Mouse (Mus musculus): ENCODE measurements around the gene Egln3. TPM values are rescaled to one million over a fixed set of nuclear protein-coding genes. Genes with fewer than 3 reads are reported as not detected.

Gene Egln3
- polyA plus RNA-seq, 1 experiment = 8.7 TPM

DNA sequence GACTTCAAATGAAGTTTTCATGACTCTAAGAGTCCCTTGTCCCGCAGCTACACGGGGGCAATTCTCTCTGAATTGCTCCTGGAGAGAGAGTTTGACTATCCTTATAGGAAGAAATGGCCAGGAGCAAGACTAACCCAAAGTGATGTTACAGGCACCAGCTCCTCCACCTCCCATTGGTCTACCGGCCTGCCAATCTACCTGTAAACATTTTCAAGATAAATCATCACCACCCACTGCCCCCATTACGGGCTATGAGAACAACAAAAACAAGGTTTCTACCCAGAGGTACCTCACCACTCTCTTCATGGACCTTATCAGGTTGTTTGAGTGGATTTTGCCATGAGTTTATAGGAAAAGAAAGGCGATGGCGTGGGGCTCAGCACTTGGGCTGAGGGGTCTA, 1.4 kb downstream of the Egln3 start:
- DNase-seq (ENCODE audit: low read depth) = no peak
- TF ChIP-seq CTCF (IDR thresholded peaks at IDR 0.05; ENCODE audit: borderline replicate concordance, extremely low read depth, insufficient read depth, insufficient read length) (no peak), POLR2A (IDR thresholded peaks at IDR 0.05; ENCODE audit: borderline replicate concordance, extremely low read depth, insufficient read depth, insufficient read length, poor library complexity, severe bottlenecking) (no peak)

DNA sequence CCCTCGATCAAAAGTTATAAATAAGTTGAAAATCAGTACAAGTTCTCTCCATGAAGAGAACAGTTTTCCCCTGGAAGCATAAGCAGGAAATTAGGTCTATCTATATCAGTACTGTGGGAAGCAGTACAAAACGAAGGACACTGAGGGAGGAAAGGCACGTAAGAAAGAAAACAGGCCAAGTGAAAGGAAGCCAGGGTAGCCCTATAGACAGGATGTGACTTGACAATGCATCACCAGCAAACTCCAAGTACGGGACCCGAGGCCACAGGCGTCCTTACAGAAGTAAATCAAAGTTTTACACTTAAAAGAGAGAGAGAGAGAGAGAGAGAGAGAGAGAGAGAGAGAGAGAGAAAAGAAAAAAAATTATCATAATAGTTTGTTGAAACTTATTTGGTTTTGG, 2.8 kb downstream of the Egln3 start:
- no peak for TF ChIP-seq POLR2A (IDR thresholded peaks at IDR 0.05; ENCODE audit: borderline replicate concordance, extremely low read depth, insufficient read depth, insufficient read length, poor library complexity, severe bottlenecking)
- no peak for TF ChIP-seq CTCF (IDR thresholded peaks at IDR 0.05; ENCODE audit: borderline replicate concordance, extremely low read depth, insufficient read depth, insufficient read length)
- DNase-seq (ENCODE audit: low read depth) = no peak

DNA sequence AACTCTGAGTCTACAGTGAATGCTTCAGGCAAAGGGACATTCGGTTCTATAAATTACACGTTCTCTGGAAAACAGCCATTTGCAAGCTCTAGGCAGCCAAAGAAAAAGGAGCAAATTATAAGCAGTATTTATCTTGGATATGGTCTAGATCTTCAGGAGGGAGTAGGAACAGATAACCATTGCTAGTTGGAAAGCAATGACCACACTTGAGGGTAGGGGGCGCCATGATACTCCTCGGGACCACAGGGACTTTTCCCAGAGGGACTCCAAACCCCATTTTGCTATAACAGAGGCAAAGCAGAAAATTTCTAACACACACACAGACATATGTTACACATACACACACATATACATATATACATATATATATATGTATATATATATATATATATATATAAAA, 3.5 kb downstream of the Egln3 start:
- TF ChIP-seq CTCF (IDR thresholded peaks at IDR 0.05; ENCODE audit: borderline replicate concordance, extremely low read depth, insufficient read depth, insufficient read length) = peak; percentile 46; the same call in 1 of the 2 replicates
- TF ChIP-seq POLR2A (IDR thresholded peaks at IDR 0.05; ENCODE audit: borderline replicate concordance, extremely low read depth, insufficient read depth, insufficient read length, poor library complexity, severe bottlenecking) = no peak
- DNase-seq (ENCODE audit: low read depth) = peak; percentile 54

DNA sequence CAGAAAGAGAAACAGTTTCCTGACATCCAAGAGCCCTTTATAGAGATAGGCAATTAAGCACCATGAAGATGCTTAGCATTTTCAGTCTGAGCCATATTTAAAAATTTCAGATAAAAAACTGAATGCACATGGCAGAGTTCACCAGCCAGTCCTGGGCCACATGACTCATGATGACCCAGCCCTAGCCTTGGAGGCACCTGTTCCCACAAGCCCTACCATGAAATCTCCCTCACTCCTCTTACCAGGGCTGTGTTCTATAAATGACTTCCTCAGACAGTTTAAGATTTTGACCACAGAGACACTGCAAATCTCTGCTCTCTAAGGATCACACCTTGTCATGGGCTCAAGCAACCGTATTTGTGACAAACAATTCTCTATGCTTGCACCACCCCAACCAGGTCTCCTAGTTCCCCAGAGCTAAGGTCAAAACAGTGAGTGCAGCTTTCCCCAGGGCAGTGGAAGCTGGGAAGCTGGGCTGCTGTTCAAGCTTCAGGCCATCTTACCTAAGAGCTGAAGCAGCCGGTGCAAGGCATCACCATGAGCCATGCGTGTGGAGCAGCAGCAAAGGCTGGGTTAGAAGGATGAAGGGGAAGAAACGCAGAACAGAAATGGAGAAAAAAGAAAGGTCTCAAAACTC, 5.3 kb downstream of the Egln3 start:
- DNase-seq (ENCODE audit: low read depth) = no peak
- TF ChIP-seq CTCF (IDR thresholded peaks at IDR 0.05; ENCODE audit: borderline replicate concordance, extremely low read depth, insufficient read depth, insufficient read length) (no peak), POLR2A (IDR thresholded peaks at IDR 0.05; ENCODE audit: borderline replicate concordance, extremely low read depth, insufficient read depth, insufficient read length, poor library complexity, severe bottlenecking) (no peak)

DNA sequence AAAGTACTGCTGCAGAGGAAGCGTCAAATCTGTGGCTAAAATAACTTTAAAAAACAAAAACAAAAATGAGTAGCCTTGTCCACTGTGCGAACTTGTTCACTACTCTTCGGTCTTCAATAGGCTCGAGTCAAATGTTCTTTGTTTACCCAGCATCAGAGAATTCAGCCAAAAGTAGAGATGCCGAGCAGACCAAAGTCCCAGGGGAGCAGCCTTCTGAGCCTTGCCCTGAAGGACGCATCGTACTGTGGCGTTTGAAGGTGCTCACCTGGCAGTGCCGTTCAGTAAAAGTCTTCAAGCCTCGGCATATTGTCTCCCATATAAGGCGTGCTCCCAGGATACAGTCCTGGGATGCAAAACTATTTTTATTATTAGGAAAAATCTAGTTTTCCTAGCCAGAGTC, 5.8 kb downstream of the Egln3 start:
- no peak for DNase-seq (ENCODE audit: low read depth)
- TF ChIP-seq CTCF (IDR thresholded peaks at IDR 0.05; ENCODE audit: borderline replicate concordance, extremely low read depth, insufficient read depth, insufficient read length) (no peak), POLR2A (IDR thresholded peaks at IDR 0.05; ENCODE audit: borderline replicate concordance, extremely low read depth, insufficient read depth, insufficient read length, poor library complexity, severe bottlenecking) (no peak)

DNA sequence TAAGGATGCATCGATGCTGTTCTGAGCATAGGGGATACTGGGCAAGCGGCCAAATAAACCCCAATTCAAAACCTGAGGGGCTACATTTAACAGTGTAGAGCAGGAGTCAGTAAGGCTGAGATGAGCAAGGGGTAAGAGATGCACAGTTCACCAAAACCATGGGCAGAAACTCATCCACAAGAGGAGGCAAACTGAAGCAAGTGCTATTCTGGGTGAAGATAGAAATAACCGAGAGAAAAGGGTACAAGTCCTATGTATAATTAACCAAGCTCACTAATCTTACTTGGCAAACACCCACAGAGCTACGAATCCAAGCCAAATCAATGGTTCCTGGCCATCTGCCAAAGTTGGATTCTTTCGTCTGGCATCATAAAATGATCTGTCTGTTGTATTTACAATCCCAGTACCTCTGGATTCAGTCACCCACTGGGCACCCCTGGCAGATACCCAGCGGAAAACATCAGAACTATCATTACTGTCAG, 6.3 kb downstream of the Egln3 start:
- TF ChIP-seq CTCF (IDR thresholded peaks at IDR 0.05; ENCODE audit: borderline replicate concordance, extremely low read depth, insufficient read depth, insufficient read length) (no peak), POLR2A (IDR thresholded peaks at IDR 0.05; ENCODE audit: borderline replicate concordance, extremely low read depth, insufficient read depth, insufficient read length, poor library complexity, severe bottlenecking) (no peak)
- DNase-seq (ENCODE audit: low read depth) = peak; percentile 91

DNA sequence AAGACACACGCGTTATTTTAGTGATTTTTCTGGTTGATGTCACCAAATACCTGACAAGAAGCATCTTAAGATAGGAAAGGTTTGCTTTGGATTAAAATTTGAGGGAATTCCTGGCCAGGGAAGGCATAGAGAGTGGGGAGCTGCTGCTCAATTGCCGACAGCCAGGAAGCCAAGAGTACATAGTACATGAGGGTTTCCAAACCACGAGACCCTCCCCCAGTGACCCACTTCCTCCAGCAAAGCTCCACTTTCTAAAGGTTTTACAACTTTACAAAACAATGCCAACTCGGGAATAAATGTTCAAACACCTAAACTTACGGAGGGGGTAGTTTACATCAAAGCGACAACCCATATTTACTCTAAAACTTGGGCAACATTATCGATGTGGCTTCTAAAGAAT, 6.8 kb downstream of the Egln3 start:
- TF ChIP-seq POLR2A (IDR thresholded peaks at IDR 0.05; ENCODE audit: borderline replicate concordance, extremely low read depth, insufficient read depth, insufficient read length, poor library complexity, severe bottlenecking) = no peak
- TF ChIP-seq CTCF (IDR thresholded peaks at IDR 0.05; ENCODE audit: borderline replicate concordance, extremely low read depth, insufficient read depth, insufficient read length) = no peak
- DNase-seq (ENCODE audit: low read depth) = no peak

DNA sequence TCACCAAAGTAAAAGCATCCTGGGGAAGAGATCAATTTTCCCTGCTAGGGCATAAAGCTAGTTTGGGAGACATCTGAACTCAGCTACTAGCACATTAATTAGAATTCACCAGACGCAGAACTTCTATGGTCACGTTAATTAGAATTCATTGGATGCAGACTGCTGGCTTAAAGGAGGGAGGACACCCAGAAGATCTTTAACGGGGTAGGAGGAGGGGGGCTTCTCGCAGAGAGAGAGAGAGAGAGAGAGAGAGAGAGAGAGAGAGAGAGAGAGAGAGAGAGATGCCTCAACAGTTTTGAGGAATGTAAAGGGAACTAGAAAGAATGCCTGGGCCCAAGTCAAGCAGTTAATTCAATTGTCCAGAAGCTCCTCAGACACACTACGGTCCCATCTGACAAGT, 9.5 kb downstream of the Egln3 start:
- TF ChIP-seq POLR2A (IDR thresholded peaks at IDR 0.05; ENCODE audit: borderline replicate concordance, extremely low read depth, insufficient read depth, insufficient read length, poor library complexity, severe bottlenecking) = no peak
- no peak for TF ChIP-seq CTCF (IDR thresholded peaks at IDR 0.05; ENCODE audit: borderline replicate concordance, extremely low read depth, insufficient read depth, insufficient read length)
- peak; percentile 83 for DNase-seq (ENCODE audit: low read depth)

DNA sequence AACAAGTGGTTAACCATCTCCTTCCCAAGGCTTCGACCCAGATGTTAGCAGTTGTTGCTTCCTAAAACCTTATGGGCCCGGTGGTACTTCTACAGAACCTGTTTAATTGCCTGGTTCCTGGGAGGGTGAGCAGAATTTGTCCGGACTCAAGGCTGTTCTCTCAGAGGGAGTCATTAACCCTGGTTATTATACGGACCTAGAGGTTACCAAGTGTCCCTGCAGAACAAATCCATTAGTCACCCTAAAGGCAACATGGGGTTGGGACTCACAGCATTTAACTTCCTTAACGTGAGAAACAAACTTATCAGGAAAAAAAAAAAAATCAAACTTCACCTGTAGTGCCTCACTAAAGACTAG, 11.4 kb downstream of the Egln3 start:
- no peak for TF ChIP-seq CTCF (IDR thresholded peaks at IDR 0.05; ENCODE audit: borderline replicate concordance, extremely low read depth, insufficient read depth, insufficient read length)
- no peak for TF ChIP-seq POLR2A (IDR thresholded peaks at IDR 0.05; ENCODE audit: borderline replicate concordance, extremely low read depth, insufficient read depth, insufficient read length, poor library complexity, severe bottlenecking)
- no peak for DNase-seq (ENCODE audit: low read depth)

DNA sequence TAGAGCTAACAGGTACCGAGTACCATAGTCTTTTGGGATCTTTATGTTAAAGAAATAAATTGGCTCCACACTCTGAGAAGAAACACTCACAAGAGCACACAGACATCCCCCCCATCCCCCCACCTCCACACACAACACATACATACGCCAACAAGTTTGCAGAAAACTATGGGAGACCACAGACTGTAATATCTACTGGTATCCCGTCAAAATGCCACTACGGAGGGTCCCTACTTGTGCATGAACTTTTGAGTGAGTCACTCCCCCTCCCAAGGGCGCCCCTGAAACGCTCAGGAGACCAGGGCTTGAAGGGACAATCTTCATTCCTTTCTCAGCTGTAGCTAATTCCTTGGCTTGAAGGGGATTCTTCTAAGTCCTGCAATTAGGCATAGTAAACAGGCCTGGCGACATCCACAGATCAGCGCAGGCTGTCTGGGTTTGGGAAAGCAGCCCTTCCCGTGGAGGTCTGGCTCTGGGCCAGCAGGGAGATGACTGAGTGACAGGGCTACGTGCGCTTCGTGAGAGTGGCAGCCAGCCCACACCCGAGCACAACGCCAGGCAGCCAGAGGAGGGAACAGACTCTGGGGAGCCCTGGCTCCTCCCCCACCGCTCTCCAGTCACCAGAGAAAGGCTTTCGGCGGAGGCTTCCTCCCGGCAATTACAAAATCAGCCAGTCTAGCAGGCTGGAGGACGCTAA, 11.9 kb downstream of the Egln3 start:
- TF ChIP-seq POLR2A (IDR thresholded peaks at IDR 0.05; ENCODE audit: borderline replicate concordance, extremely low read depth, insufficient read depth, insufficient read length, poor library complexity, severe bottlenecking) = no peak
- no peak for TF ChIP-seq CTCF (IDR thresholded peaks at IDR 0.05; ENCODE audit: borderline replicate concordance, extremely low read depth, insufficient read depth, insufficient read length)
- peak; percentile 99 for DNase-seq (ENCODE audit: low read depth)

DNA sequence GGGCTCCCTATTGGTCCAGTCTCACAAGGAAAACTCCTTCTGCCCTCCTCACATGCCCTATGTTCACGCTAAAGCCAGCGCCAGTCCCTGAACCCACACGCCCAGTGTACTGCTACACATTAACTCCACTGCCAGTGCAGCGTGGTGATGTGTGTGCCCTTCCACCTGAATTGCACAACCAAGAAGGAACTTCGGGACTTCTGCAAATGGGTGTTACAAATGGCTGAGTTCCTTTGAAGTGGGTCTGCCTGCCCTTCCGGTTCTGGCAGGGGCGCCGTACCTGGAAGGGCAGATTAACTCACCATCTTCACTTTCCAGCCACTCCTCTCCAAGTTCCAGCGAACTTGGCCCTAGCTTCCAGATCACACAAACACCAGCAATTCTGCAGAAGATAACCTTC, 12.5 kb downstream of the Egln3 start:
- DNase-seq (ENCODE audit: low read depth) = no peak
- TF ChIP-seq CTCF (IDR thresholded peaks at IDR 0.05; ENCODE audit: borderline replicate concordance, extremely low read depth, insufficient read depth, insufficient read length) (no peak), POLR2A (IDR thresholded peaks at IDR 0.05; ENCODE audit: borderline replicate concordance, extremely low read depth, insufficient read depth, insufficient read length, poor library complexity, severe bottlenecking) (no peak)

Data from brain, embryonic 14.5 days (tissue).